Mouse (Mus musculus) frontal cortex, postnatal 10 days (tissue): ENCODE measurements at regions not wholly inside any gene's neighbourhood (a gene's known extent, or its start where the extent isn't known, plus 50 kb on each side); places are given as distances from the start of the nearest gene placed in this dataset.

Source experiments
- DNase-seq, 2 experiments: peaks; one replicate each; pipeline ENCODE4 v3.0.0; 2022; ENCODE audit warnings: low spot score in 2 of 2, mixed read lengths in 1 of 2

- no peak for DNase-seq
Measured at GRCm38 (mm10) chr9:73173589-73174247, 60.5 kb downstream of the Rsl24d1 start.

GRCm38 (mm10) chr9:73176645-73177044 lies 63.4 kb downstream of the Rsl24d1 start:
- DNase-seq = no peak

GRCm38 (mm10) chr9:73183356-73183755 lies 70.1 kb downstream of the Rsl24d1 start:
- no peak for DNase-seq

- DNase-seq = no peak
Measured at GRCm38 (mm10) chr9:73184908-73185307, 71.7 kb downstream of the Rsl24d1 start.

- no peak for DNase-seq
Measured at GRCm38 (mm10) chr9:73192271-73192785, 79.1 kb downstream of the Rsl24d1 start.

- no peak for DNase-seq
Measured at GRCm38 (mm10) chr9:73198261-73199085, 85.2 kb downstream of the Rsl24d1 start.

GRCm38 (mm10) chr9:73223111-73223510 lies 109.9 kb downstream of the Rsl24d1 start:
- DNase-seq = no peak

- DNase-seq = no peak
Measured at GRCm38 (mm10) chr9:73240188-73240587, 127.0 kb downstream of the Rsl24d1 start.

GRCm38 (mm10) chr9:73242521-73243308 lies 129.5 kb downstream of the Rsl24d1 start:
- no peak for DNase-seq

GRCm38 (mm10) chr9:73244177-73244576 lies 131.0 kb downstream of the Rsl24d1 start:
- DNase-seq = no peak

- peak in 1 of 2 experiments; percentile 12 for DNase-seq
Measured at GRCm38 (mm10) chr9:73245524-73245923, 132.3 kb downstream of the Rsl24d1 start.

GRCm38 (mm10) chr9:73258171-73258570 lies 144.9 kb downstream of the Rsl24d1 start:
- DNase-seq = no peak

GRCm38 (mm10) chr9:73258640-73259039 lies 145.4 kb downstream of the Rsl24d1 start:
- DNase-seq = no peak

GRCm38 (mm10) chr9:73262711-73263110 lies 149.5 kb downstream of the Rsl24d1 start:
- no peak for DNase-seq

GRCm38 (mm10) chr9:73270249-73270648 lies 157.0 kb downstream of the Rsl24d1 start:
- no peak for DNase-seq

GRCm38 (mm10) chr9:73272614-73273013 lies 159.4 kb downstream of the Rsl24d1 start:
- no peak for DNase-seq

GRCm38 (mm10) chr9:73273681-73274080 lies 160.5 kb downstream of the Rsl24d1 start:
- peak in 1 of 2 experiments; percentile 27 for DNase-seq

GRCm38 (mm10) chr9:73275671-73276070 lies 162.4 kb downstream of the Rsl24d1 start:
- no peak for DNase-seq

GRCm38 (mm10) chr9:73295287-73295686 lies 182.1 kb downstream of the Rsl24d1 start:
- DNase-seq = no peak

- no peak for DNase-seq
Measured at GRCm38 (mm10) chr9:73302156-73302918, 189.1 kb downstream of the Rsl24d1 start.

GRCm38 (mm10) chr9:73317048-73317447 lies 203.8 kb downstream of the Rsl24d1 start:
- no peak for DNase-seq
